Mouse (Mus musculus) MEL-GATA-1-ER (cell line): ENCODE measurements around the gene Ptpn7.
"Not testable (repeated sequence)": the region's sequence is repeated elsewhere in the genome, so short reads cannot be mapped to it uniquely, and the experiment has no call there.

ENCODE experiments used
- DNase-seq: peaks from one replicate; pipeline ENCODE4 v3.0.0-alpha.2; 2012; ENCODE audit warnings: low read depth; ENCODE audit errors: extremely low read depth

The Ptpn7 gene

GRCm38 (mm10) chr1:135132473-135132872 is at the start of gene Ptpn7:
Gene Ptpn7, plus strand, starts transcription at chr1:135132700.
- peak; percentile 83 for DNase-seq

GRCm38 (mm10) chr1:135083465-135083864 is 49.0 kb upstream of the Ptpn7 start:
- no peak for DNase-seq

- DNase-seq, result no peak
Observed at GRCm38 (mm10) chr1:135085296-135085871, 47.1 kb upstream of the Ptpn7 start.

- DNase-seq, result no peak
Observed at GRCm38 (mm10) chr1:135086015-135086414, 46.5 kb upstream of the Ptpn7 start.

- no peak for DNase-seq
Observed at GRCm38 (mm10) chr1:135087414-135087813, 45.1 kb upstream of the Ptpn7 start.

GRCm38 (mm10) chr1:135089626-135090025 is 42.9 kb upstream of the Ptpn7 start:
- no peak for DNase-seq

- no peak for DNase-seq
Observed at GRCm38 (mm10) chr1:135090914-135091313, 41.6 kb upstream of the Ptpn7 start.

- no peak for DNase-seq
Observed at GRCm38 (mm10) chr1:135094723-135095122, 37.8 kb upstream of the Ptpn7 start.

- DNase-seq, result no peak
Observed at GRCm38 (mm10) chr1:135095189-135095588, 37.3 kb upstream of the Ptpn7 start.

- no peak for DNase-seq
Observed at GRCm38 (mm10) chr1:135096312-135096711, 36.2 kb upstream of the Ptpn7 start.

- no peak for DNase-seq
Observed at GRCm38 (mm10) chr1:135097441-135097840, 35.1 kb upstream of the Ptpn7 start.

- DNase-seq, result no peak
Observed at GRCm38 (mm10) chr1:135098441-135098840, 34.1 kb upstream of the Ptpn7 start.

- no peak for DNase-seq
Observed at GRCm38 (mm10) chr1:135100400-135100799, 32.1 kb upstream of the Ptpn7 start.

- DNase-seq, result no peak
Observed at GRCm38 (mm10) chr1:135105124-135105523, 27.4 kb upstream of the Ptpn7 start, which contains the start of gene Lgr6. Gene Lgr6, minus strand, starts transcription at chr1:135105276.

- peak; percentile 41 for DNase-seq
Observed at GRCm38 (mm10) chr1:135105951-135106350, 26.5 kb upstream of the Ptpn7 start.

- DNase-seq, result no peak
Observed at GRCm38 (mm10) chr1:135108611-135109010, 23.9 kb upstream of the Ptpn7 start.

- no peak for DNase-seq
Observed at GRCm38 (mm10) chr1:135110075-135110474, 22.4 kb upstream of the Ptpn7 start.

GRCm38 (mm10) chr1:135111271-135111670 is 21.2 kb upstream of the Ptpn7 start:
- not testable (repeated sequence) for DNase-seq

- DNase-seq, result peak; percentile 17
Observed at GRCm38 (mm10) chr1:135112661-135113060, 19.8 kb upstream of the Ptpn7 start.

GRCm38 (mm10) chr1:135124573-135125363 is 7.7 kb upstream of the Ptpn7 start:
- DNase-seq, result no peak

- no peak for DNase-seq
Observed at GRCm38 (mm10) chr1:135125990-135126389, 6.5 kb upstream of the Ptpn7 start.

GRCm38 (mm10) chr1:135126443-135127027 is 6.0 kb upstream of the Ptpn7 start:
- DNase-seq, result no peak
